Mouse (Mus musculus) stomach, postnatal 0 days (tissue): ENCODE results near the gene Hemk1.

Experiments
- CTCF ChIP-seq: IDR thresholded peaks from 2 replicates; pipeline ENCODE4 v1.5.1; 2016; ENCODE audit warnings: antibody characterized with exemption, low read depth, mild to moderate bottlenecking, moderate library complexity
- EP300 ChIP-seq: optimal IDR thresholded peaks from 2 replicates; pipeline ENCODE3; 2016; ENCODE audit warnings: antibody characterized with exemption

DNA sequence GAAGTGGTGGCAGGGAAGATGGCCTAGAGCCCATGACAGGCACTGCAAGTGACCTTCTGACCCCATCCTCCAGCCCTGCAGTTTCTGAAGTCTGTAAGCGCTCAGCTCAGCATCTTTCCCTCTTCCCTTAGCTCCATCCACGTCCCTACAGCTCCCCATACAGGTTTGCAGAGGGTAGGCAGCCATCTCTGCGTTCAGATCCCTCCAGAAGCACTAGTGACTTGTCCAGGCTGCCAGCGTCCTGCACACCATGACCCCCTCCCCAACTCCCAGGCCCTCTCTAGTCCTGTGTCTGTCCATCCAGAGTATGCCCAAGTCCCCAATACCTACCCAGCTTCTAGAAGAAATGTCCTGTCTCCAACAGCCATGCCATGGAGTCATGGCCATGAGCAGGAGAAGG, 60.0 kb downstream of the Hemk1 start:
- TF ChIP-seq CTCF (peak; percentile 37), EP300 (no peak)
